Mouse (Mus musculus) olfactory bulb, adult 2 months (tissue): Measurements from ENCODE around the gene Lax1.

Experiments
- CTCF ChIP-seq: fragments of 200-500 bp; IDR thresholded peaks from 2 replicates; pipeline ENCODE4 v1.5.1; 2012; ENCODE audit warnings: low read depth, mild to moderate bottlenecking, low read length, moderate library complexity; ENCODE audit not compliant: insufficient read depth
- POLR2A ChIP-seq: fragments of 200-500 bp; IDR thresholded peaks from 2 replicates; pipeline ENCODE4 v1.6.1; 2012; ENCODE audit warnings: mild to moderate bottlenecking, low read depth, low read length, moderate library complexity; ENCODE audit not compliant: insufficient read depth

DNA sequence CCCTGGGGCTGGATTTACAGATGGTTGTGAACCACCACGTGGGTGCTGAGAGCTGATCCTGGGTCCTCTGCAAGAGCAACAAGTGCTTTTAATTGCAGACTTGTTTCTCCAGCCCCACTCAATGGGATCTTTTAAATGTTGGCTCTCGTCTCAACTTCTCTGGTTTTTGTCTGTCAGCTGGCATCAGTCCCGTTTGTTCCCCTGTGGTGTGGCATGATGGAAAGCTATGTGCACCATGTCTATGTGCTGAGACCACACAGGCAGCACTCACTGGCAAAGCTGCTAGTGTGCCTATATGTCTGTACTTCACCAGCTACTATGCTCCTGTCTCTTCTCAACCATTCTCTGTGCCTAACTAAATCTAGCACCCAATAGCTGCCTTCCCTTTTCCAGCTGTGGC, 28.4 kb upstream of the Lax1 start:
- TF ChIP-seq POLR2A (no peak), CTCF (no peak)
